Mouse (Mus musculus): ENCODE results near the gene Tbx10.

- TF ChIP-seq ZC3H11A (IDR thresholded peaks at IDR 0.05; ENCODE audit: borderline replicate concordance, low read depth, low read length) (no peak), HCFC1 (IDR thresholded peaks at IDR 0.05; ENCODE audit: borderline replicate concordance, insufficient read depth, low read length) (no peak), ZNF384 (IDR thresholded peaks at IDR 0.05; ENCODE audit: low read depth, low read length) (no peak), CHD2 (IDR thresholded peaks at IDR 0.05; ENCODE audit: low read depth, low read length) (no peak)
Measured at GRCm38 (mm10) chr19:3966330-3967075, 26.0 kb upstream of the Tbx10 start.
